Mouse (Mus musculus) stomach, embryonic 14.5 days (tissue): ENCODE results near the gene Bcas2. TPM values are rescaled to one million over a fixed set of nuclear protein-coding genes. Genes with fewer than 3 reads are reported as not detected.
"Not testable (repeated sequence)": the region's sequence is repeated elsewhere in the genome, so short reads cannot be mapped to it uniquely, and the experiment has no call there.

Source experiments
- ATAC-seq: fragments of 200-750 bp; cut with Nextera tagmentation; 2 replicates; pipeline ENCODE4 v1.8.0; 2017; ENCODE audit warnings: low read depth, moderate TSS enrichment; ENCODE audit not compliant: insufficient number of reproducible peaks, insufficient read depth, low FRiP score
- H3K27ac ChIP-seq: fragments of 300-500 bp; sonication (generic); 2 replicates; pipeline ENCODE4 v1.5.1; 2014; ENCODE audit warnings: mild to moderate bottlenecking, low read length, moderate library complexity, mixed read lengths
- H3K27me3 ChIP-seq: fragments of 300-500 bp; sonication (generic); 2 replicates; pipeline ENCODE4 v1.6.1; 2014; ENCODE audit warnings: low read length, control low read depth, mixed read lengths; ENCODE audit not compliant: control insufficient read depth, insufficient read depth
- H3K36me3 ChIP-seq: fragments of 300-500 bp; sonication (generic); 2 replicates; pipeline ENCODE4 v1.6.1; 2014; ENCODE audit warnings: mild to moderate bottlenecking, control low read depth, low read length, moderate library complexity, mixed read lengths; ENCODE audit not compliant: control insufficient read depth, insufficient read depth
- H3K4me1 ChIP-seq: fragments of 300-500 bp; sonication (generic); 2 replicates; pipeline ENCODE4 v1.6.1; 2014; ENCODE audit warnings: low read length, control low read depth, mixed read lengths; ENCODE audit not compliant: control insufficient read depth, insufficient read depth
- H3K4me2 ChIP-seq: fragments of 300-500 bp; sonication (generic); replicated peaks from 2 replicates; pipeline ENCODE4 v1.6.1; 2014; ENCODE audit warnings: low read depth, low read length, control low read depth
- H3K4me3 ChIP-seq: fragments of 300-500 bp; sonication (generic); 2 replicates; pipeline ENCODE4 v1.5.1; 2014; ENCODE audit warnings: low read depth, low read length, control low read depth
- H3K9ac ChIP-seq: fragments of 300-500 bp; sonication (generic); replicated peaks from 2 replicates; pipeline ENCODE4 v1.6.1; 2014; ENCODE audit warnings: low read depth, mild to moderate bottlenecking, control low read depth, low read length, moderate library complexity, mixed read lengths
- H3K9me3 ChIP-seq: fragments of 300-500 bp; sonication (generic); 2 replicates; pipeline ENCODE4 v1.6.1; 2016; ENCODE audit warnings: low read depth, low read length, control low read depth; ENCODE audit not compliant: control insufficient read depth
- WGBS: fragments of 180-500 bp; shearing (Covaris S2); extraction: QIAGEN DNeasy Blood & Tissue Kit; methylation state at CpG from one replicate; pipeline ENCODE4 v1.1.7; 2014; 5-methylcytosine and 5-hydroxymethylcytosine counted together
- polyA plus RNA-seq: library from polyadenylated mRNA; unstranded; fragments of >200 nt; fragmentation: Nextera tagmentation; extraction: Ambion mirVana; gene quantifications from 2 replicates; pipeline ENCODE4 v1.2.1, GENCODE M21; 2014

The Bcas2 gene
- polyA plus RNA-seq, 1 experiment from 2014 or later, result 189 TPM

- H3K4me3 ChIP-seq, result no peak overlapping the region
- no peak for ATAC-seq
- WGBS, result 94% methylated on average over 10 of the region's 10 CpGs
- no peak overlapping the region for H3K27ac ChIP-seq
- no peaks in the 10 kb centered on the region for H3K9me3 ChIP-seq
- no peak overlapping the region for H3K4me2 ChIP-seq
- H3K9ac ChIP-seq, result no peak overlapping the region
- peaks cover 19% of the 10 kb centered on the region; the same call in 1 of the 2 replicates for H3K4me1 ChIP-seq
- H3K36me3 ChIP-seq, result no peaks in the 10 kb centered on the region; the same call in 1 of the 2 replicates
- no peaks in the 10 kb centered on the region for H3K27me3 ChIP-seq
Observed at GRCm38 (mm10) chr3:103133098-103133497, 38.4 kb upstream of the Bcas2 start.

GRCm38 (mm10) chr3:103136414-103137077 is 34.9 kb upstream of the Bcas2 start:
- H3K27me3 ChIP-seq, result no peaks in the 10 kb centered on the region
- no peak overlapping the region for H3K4me3 ChIP-seq
- no peak for ATAC-seq
- no peak overlapping the region for H3K4me2 ChIP-seq
- no peaks in the 10 kb centered on the region for H3K9me3 ChIP-seq
- 78% methylated on average over 4 of the region's 4 CpGs for WGBS
- no peak overlapping the region for H3K9ac ChIP-seq
- H3K36me3 ChIP-seq, result no peaks in the 10 kb centered on the region; the same call in 1 of the 2 replicates
- H3K4me1 ChIP-seq, result no peaks in the 10 kb centered on the region
- no peak overlapping the region for H3K27ac ChIP-seq

GRCm38 (mm10) chr3:103139047-103139446 is 32.4 kb upstream of the Bcas2 start:
- WGBS, result 58% methylated on average over 8 of the region's 8 CpGs
- Histone ChIP-seq H3K27me3 (no peaks in the 10 kb centered on the region), H3K4me1 (no peaks in the 10 kb centered on the region), H3K27ac (peak overlapping the region; percentile 61; the same call in 1 of the 2 replicates), H3K4me2 (0 out of 2 replicates have a peak overlapping the region, but pooled peaks have one; percentile 3), H3K9ac (no peak overlapping the region), H3K36me3 (no peaks in the 10 kb centered on the region), H3K4me3 (no peak overlapping the region), H3K9me3 (no peaks in the 10 kb centered on the region)
- no peak for ATAC-seq

GRCm38 (mm10) chr3:103140095-103140838 is 31.2 kb upstream of the Bcas2 start:
- not testable (repeated sequence) for H3K9ac ChIP-seq, H3K4me3 ChIP-seq, H3K36me3 ChIP-seq, H3K27me3 ChIP-seq, H3K4me2 ChIP-seq, H3K4me1 ChIP-seq, H3K9me3 ChIP-seq
- H3K27ac ChIP-seq, result peak overlapping the region; percentile 24; the same call in 1 of the 2 replicates
- ATAC-seq, result peak; percentile 56; the same call in 1 of the 2 replicates
- WGBS, result 55% methylated on average over 11 of the region's 11 CpGs

GRCm38 (mm10) chr3:103141287-103141686 is 30.2 kb upstream of the Bcas2 start:
- no peak overlapping the region for H3K9ac ChIP-seq
- WGBS, result 88% methylated on average over 11 of the region's 11 CpGs
- H3K9me3 ChIP-seq, result no peaks in the 10 kb centered on the region
- no peak overlapping the region for H3K4me3 ChIP-seq
- ATAC-seq, result no peak
- no peaks in the 10 kb centered on the region for H3K36me3 ChIP-seq
- no peak overlapping the region for H3K27ac ChIP-seq
- no peaks in the 10 kb centered on the region for H3K4me1 ChIP-seq
- H3K27me3 ChIP-seq, result no peaks in the 10 kb centered on the region
- H3K4me2 ChIP-seq, result no peak overlapping the region

- 82% methylated on average over 10 of the region's 10 CpGs for WGBS
Observed at GRCm38 (mm10) chr3:103142366-103142765, 29.1 kb upstream of the Bcas2 start.

GRCm38 (mm10) chr3:103145336-103145735 is 26.1 kb upstream of the Bcas2 start:
- ATAC-seq, result no peak
- H3K4me2 ChIP-seq, result no peak overlapping the region
- no peak overlapping the region for H3K9ac ChIP-seq
- H3K4me3 ChIP-seq, result no peak overlapping the region
- no peaks in the 10 kb centered on the region for H3K4me1 ChIP-seq
- H3K36me3 ChIP-seq, result no peaks in the 10 kb centered on the region
- H3K27ac ChIP-seq, result no peak overlapping the region
- 76% methylated on average over 2 of the region's 2 CpGs for WGBS
- no peaks in the 10 kb centered on the region for H3K9me3 ChIP-seq
- no peaks in the 10 kb centered on the region for H3K27me3 ChIP-seq

More at GRCm38 (mm10) chr3:103142366-103142765, 29.1 kb upstream of the Bcas2 start:
- Histone ChIP-seq H3K9ac (no peak overlapping the region), H3K9me3 (no peaks in the 10 kb centered on the region), H3K27ac (no peak overlapping the region), H3K4me3 (no peak overlapping the region), H3K4me1 (no peaks in the 10 kb centered on the region), H3K4me2 (no peak overlapping the region), H3K27me3 (no peaks in the 10 kb centered on the region), H3K36me3 (no peaks in the 10 kb centered on the region)
- ATAC-seq, result no peak

GRCm38 (mm10) chr3:103145791-103146190 is 25.7 kb upstream of the Bcas2 start:
- no peak for ATAC-seq

More at GRCm38 (mm10) chr3:103145791-103146190, 25.7 kb upstream of the Bcas2 start:
- Histone ChIP-seq H3K27me3 (no peaks in the 10 kb centered on the region), H3K9me3 (no peaks in the 10 kb centered on the region), H3K9ac (no peak overlapping the region), H3K4me1 (no peaks in the 10 kb centered on the region), H3K4me3 (no peak overlapping the region), H3K4me2 (no peak overlapping the region), H3K36me3 (no peaks in the 10 kb centered on the region; the same call in 1 of the 2 replicates), H3K27ac (no peak overlapping the region; the same call in 1 of the 2 replicates)
- WGBS, result 73% methylated on average over 4 of the region's 4 CpGs
